Mouse (Mus musculus) ES-E14 (cell line): Measurements from ENCODE around the gene Trpm4. TPM values are rescaled to one million over a fixed set of nuclear protein-coding genes. Genes with fewer than 3 reads are reported as not detected.

Experiments
- DNase-seq: peaks from one replicate; pipeline ENCODE4 v3.0.0-alpha.2; 2013; ENCODE audit warnings: low read depth, low spot score
- H3K27ac ChIP-seq: 2 replicates; pipeline ENCODE4 v1.5.1; 2012; ENCODE audit warnings: low read depth, mild to moderate bottlenecking, low read length, moderate library complexity, mixed read lengths; ENCODE audit not compliant: poor library complexity, insufficient read depth, severe bottlenecking
- H3K36me3 ChIP-seq: 2 replicates; pipeline ENCODE4 v1.6.1; 2012; ENCODE audit warnings: mild to moderate bottlenecking, low read length, moderate library complexity, mixed read lengths; ENCODE audit not compliant: control insufficient read depth, poor library complexity, insufficient read depth, severe bottlenecking
- H3K4me1 ChIP-seq, 2 experiments: fragments of 150-350 bp in 1 of 2; sonication (generic) in 1 of 2; 2 replicates each; pipeline ENCODE4 v1.6.1; 2012; ENCODE audit warnings: low read length in 2 of 2, mild to moderate bottlenecking in 1 of 2, mixed read lengths in 1 of 2; ENCODE audit not compliant: control insufficient read depth in 2 of 2, insufficient read depth in 2 of 2, poor library complexity in 1 of 2
- H3K4me3 ChIP-seq, 2 experiments: fragments of 150-350 bp in 1 of 2; sonication (generic) in 1 of 2; 2 replicates each; pipeline ENCODE4 v1.5.1; 2012; ENCODE audit warnings: low read length in 2 of 2, low read depth in 1 of 2, mild to moderate bottlenecking in 1 of 2, mixed read lengths in 1 of 2; ENCODE audit not compliant: insufficient read depth in 1 of 2, poor library complexity in 1 of 2, severe bottlenecking in 1 of 2
- H3K9ac ChIP-seq: 2 replicates; pipeline ENCODE4 v1.6.1; 2012; ENCODE audit warnings: low read depth, mild to moderate bottlenecking, low read length, mixed read lengths; ENCODE audit not compliant: poor library complexity, insufficient read depth, severe bottlenecking
- H3K9me3 ChIP-seq: fragments of 150-350 bp; sonication (generic); 2 replicates; pipeline ENCODE4 v1.6.1; 2012; ENCODE audit warnings: low read depth, mild to moderate bottlenecking, low read length; ENCODE audit not compliant: control insufficient read depth, insufficient read depth
- CHD2 ChIP-seq: IDR thresholded peaks from 2 replicates; pipeline ENCODE4 v1.6.1; 2014; ENCODE audit warnings: mild to moderate bottlenecking, low read depth, low read length, inconsistent platforms
- HCFC1 ChIP-seq: IDR thresholded peaks from 2 replicates; pipeline ENCODE4 v1.6.1; 2012; ENCODE audit warnings: low read length, inconsistent platforms, borderline replicate concordance; ENCODE audit not compliant: insufficient read depth
- MAFK ChIP-seq: IDR thresholded peaks from 2 replicates; pipeline ENCODE4 v1.6.1; 2014; ENCODE audit warnings: mild to moderate bottlenecking, low read depth, low read length, inconsistent platforms; ENCODE audit not compliant: insufficient read depth
- ZC3H11A ChIP-seq: IDR thresholded peaks from 2 replicates; pipeline ENCODE4 v1.6.1; 2012; ENCODE audit warnings: low read depth, mild to moderate bottlenecking, inconsistent platforms, low read length, borderline replicate concordance
- ZNF384 ChIP-seq: IDR thresholded peaks from 2 replicates; pipeline ENCODE4 v1.6.1; 2012; ENCODE audit warnings: low read depth, low read length, inconsistent platforms
- in situ Hi-C, 2 experiments: fragments of 600-800 bp; cut with MboI; formaldehyde crosslinking; loops; one replicate each; pipeline ENCODE4 v1.15.1; 2025; ENCODE audit warnings: low sequenced_read_pairs in 2 of 2, inconsistent platforms in 1 of 2; ENCODE audit not compliant: unreplicated experiment in 2 of 2
- total RNA-seq: library from RNA; depleted of rRNA; stranded (reverse); fragments of 300-350 nt; gene quantifications from 2 replicates; pipeline ENCODE4 v1.2.3, GENCODE M21; 2012; rRNA removed

The Trpm4 gene
- total RNA-seq, 1 experiment: 26.5 TPM

- H3K9me3 ChIP-seq: no peaks in the 10 kb centered on the region
- H3K36me3 ChIP-seq: no peaks in the 10 kb centered on the region
- H3K4me3 ChIP-seq: no peak overlapping the region
- in situ Hi-C loops: no loop called here
- no peak overlapping the region for H3K27ac ChIP-seq
- H3K9ac ChIP-seq: no peak overlapping the region
- TF ChIP-seq MAFK: no peak
- TF ChIP-seq CHD2: no peak
- no peak for TF ChIP-seq HCFC1
- TF ChIP-seq ZC3H11A: no peak
- TF ChIP-seq ZNF384: no peak
- DNase-seq: no peak
- no peaks in the 10 kb centered on the region for H3K4me1 ChIP-seq
These were observed 79.8 kb downstream of the Trpm4 start for GRCm38 (mm10) chr7:45253806-45254205.

Other genes starting within 250 kb of the Trpm4 start
- gene Rcn3, start 241.6 kb downstream of the Trpm4 start, total RNA-seq: 137 and 207 TPM in 2 replicates
- gene Fcgrt, start 229.9 kb downstream of the Trpm4 start, total RNA-seq: 10.6 and 15.1 TPM in 2 replicates
- 1,746 and 1,854 TPM in 2 replicates for gene Rps11, start 209.3 kb downstream of the Trpm4 start, total RNA-seq
- 3,971 and 5,136 TPM in 2 replicates for gene Rpl13a, start 205.0 kb downstream of the Trpm4 start, total RNA-seq
- 0.36 and 0.90 TPM in 2 replicates for gene Gm45713, start 197.5 kb downstream of the Trpm4 start, total RNA-seq
- gene Flt3l, start 197.3 kb downstream of the Trpm4 start, total RNA-seq: 1.8 and 1.9 TPM in 2 replicates
- gene Pih1d1, start 179.5 kb downstream of the Trpm4 start, total RNA-seq: 69.9 and 70.2 TPM in 2 replicates
- 108 and 115 TPM in 2 replicates for gene Aldh16a1, start 179.2 kb downstream of the Trpm4 start, total RNA-seq
- gene Slc17a7, start 169.8 kb downstream of the Trpm4 start, total RNA-seq: 3.4 and 4.4 TPM in 2 replicates
- gene Gfy, start 154.2 kb downstream of the Trpm4 start, total RNA-seq: 0.11 TPM in 1 of 2 replicates, not detected in the other
- gene Pth2, start 152.8 kb downstream of the Trpm4 start, total RNA-seq: 0.54 TPM in 1 of 2 replicates, not detected in the other
- 2.4 and 2.7 TPM in 2 replicates for gene Ccdc155, start 128.9 kb downstream of the Trpm4 start, total RNA-seq
- gene Dkkl1, start 121.6 kb downstream of the Trpm4 start, total RNA-seq: 4.7 and 6.9 TPM in 2 replicates
- gene Tead2, start 118.0 kb downstream of the Trpm4 start, total RNA-seq: 95.9 and 111 TPM in 2 replicates
- 37.6 and 50.8 TPM in 2 replicates for gene Cd37, start 94.7 kb downstream of the Trpm4 start, total RNA-seq
- gene Slc6a16, start 92.7 kb downstream of the Trpm4 start, total RNA-seq: 12.7 and 14.6 TPM in 2 replicates
- 0.21 and 0.67 TPM in 2 replicates for gene Slc6a21, start 56.3 kb downstream of the Trpm4 start, total RNA-seq
- 0.71 and 1.4 TPM in 2 replicates for gene Hrc, start 1.5 kb upstream of the Trpm4 start, total RNA-seq
- gene Ppfia3, start 33.2 kb upstream of the Trpm4 start, total RNA-seq: 6.9 and 12.6 TPM in 2 replicates
- gene Lin7b, start 36.8 kb upstream of the Trpm4 start, total RNA-seq: 5.6 and 11.3 TPM in 2 replicates
- gene Snrnp70, start 62.0 kb upstream of the Trpm4 start, total RNA-seq: 303 and 310 TPM in 2 replicates
- gene Kcna7, start 71.9 kb upstream of the Trpm4 start, total RNA-seq: 0.85 and 2.3 TPM in 2 replicates
- 2.4 and 3.6 TPM in 2 replicates for gene Ntf5, start 79.9 kb upstream of the Trpm4 start, total RNA-seq
- gene Lhb, start 87.0 kb upstream of the Trpm4 start, total RNA-seq: 0.37 TPM in 1 of 2 replicates, not detected in the other
- gene Gys1, start 101.1 kb upstream of the Trpm4 start, total RNA-seq: 26.1 and 26.8 TPM in 2 replicates
- gene Ruvbl2, start 104.3 kb upstream of the Trpm4 start, total RNA-seq: 228 and 281 TPM in 2 replicates
- gene Ftl1, start 126.1 kb upstream of the Trpm4 start, total RNA-seq: 398 and 408 TPM in 2 replicates
- 388 and 591 TPM in 2 replicates for gene Bax, start 133.1 kb upstream of the Trpm4 start, total RNA-seq
- 2.6 TPM in 2 replicates for gene Tulp2, start 148.1 kb upstream of the Trpm4 start, total RNA-seq
- gene Gm45808, start 153.0 kb upstream of the Trpm4 start, total RNA-seq: 0.71 TPM in 1 of 2 replicates, not detected in the other
- gene Dhdh, start 155.0 kb upstream of the Trpm4 start, total RNA-seq: 3.6 and 5.3 TPM in 2 replicates
- 131 and 178 TPM in 2 replicates for gene Nucb1, start 176.6 kb upstream of the Trpm4 start, total RNA-seq
- 31.4 and 37.9 TPM in 2 replicates for gene Ppp1r15a, start 192.5 kb upstream of the Trpm4 start, total RNA-seq
- gene Plekha4, start 192.6 kb upstream of the Trpm4 start, total RNA-seq: 17.8 and 20.2 TPM in 2 replicates
- gene Hsd17b14, start 221.1 kb upstream of the Trpm4 start, total RNA-seq: 32.5 and 33.0 TPM in 2 replicates
- 60.3 and 87.7 TPM in 2 replicates for gene Bcat2, start 236.4 kb upstream of the Trpm4 start, total RNA-seq